Mouse (Mus musculus): Measurements from ENCODE around the gene Tmem222. TPM values are rescaled to one million over a fixed set of nuclear protein-coding genes. Genes with fewer than 3 reads are reported as not detected.

Tmem222 gene
- polyA plus RNA-seq, 1 experiment from 2014 or later: 121 TPM

GRCm38 (mm10) chr4:133292405-133292804 lies 14.8 kb upstream of the Tmem222 start:
- 44% methylated on average over 4 of the region's 4 CpGs for WGBS
- Histone ChIP-seq H3K4me1 (ENCODE audit: control insufficient read depth, insufficient read depth, low read length) (peaks cover 5% of the 10 kb centered on the region; the same call in 1 of the 2 replicates), H3K9ac (ENCODE audit: low read depth, low read length) (no peak overlapping the region), H3K27ac (ENCODE audit: low read length) (peak overlapping the region; percentile 53; the same call in 1 of the 2 replicates), H3K36me3 (ENCODE audit: control insufficient read depth, insufficient read depth, low read length) (peaks cover 14% of the 10 kb centered on the region; the same call in 1 of the 2 replicates), H3K4me2 (ENCODE audit: low read length) (no peak overlapping the region), H3K9me3 (replicated peaks; ENCODE audit: control insufficient read depth, low read length, poor library complexity, severe bottlenecking) (no peaks in the 10 kb centered on the region), H3K4me3 (ENCODE audit: low read depth, low read length) (no peak overlapping the region), H3K27me3 (ENCODE audit: control insufficient read depth, insufficient read depth, low read depth, low read length) (no peaks in the 10 kb centered on the region)
- no peak for ATAC-seq

GRCm38 (mm10) chr4:133291255-133291654 lies 13.7 kb upstream of the Tmem222 start:
- no peak overlapping the region for H3K27ac ChIP-seq (ENCODE audit: low read length)
- ATAC-seq: no peak
- H3K4me3 ChIP-seq (ENCODE audit: low read depth, low read length): no peak overlapping the region
- WGBS: 93% methylated on average over 1 of the region's 1 CpGs
- no peak overlapping the region for H3K9ac ChIP-seq (ENCODE audit: low read depth, low read length)
- no peaks in the 10 kb centered on the region for H3K9me3 ChIP-seq (replicated peaks; ENCODE audit: control insufficient read depth, low read length, poor library complexity, severe bottlenecking)
- no peak overlapping the region for H3K4me2 ChIP-seq (ENCODE audit: low read length)
- H3K27me3 ChIP-seq (ENCODE audit: control insufficient read depth, insufficient read depth, low read depth, low read length): no peaks in the 10 kb centered on the region
- peaks cover 5% of the 10 kb centered on the region; the same call in 1 of the 2 replicates for H3K4me1 ChIP-seq (ENCODE audit: control insufficient read depth, insufficient read depth, low read length)
- H3K36me3 ChIP-seq (ENCODE audit: control insufficient read depth, insufficient read depth, low read length): peaks cover 11% of the 10 kb centered on the region; the same call in 1 of the 2 replicates

DNA sequence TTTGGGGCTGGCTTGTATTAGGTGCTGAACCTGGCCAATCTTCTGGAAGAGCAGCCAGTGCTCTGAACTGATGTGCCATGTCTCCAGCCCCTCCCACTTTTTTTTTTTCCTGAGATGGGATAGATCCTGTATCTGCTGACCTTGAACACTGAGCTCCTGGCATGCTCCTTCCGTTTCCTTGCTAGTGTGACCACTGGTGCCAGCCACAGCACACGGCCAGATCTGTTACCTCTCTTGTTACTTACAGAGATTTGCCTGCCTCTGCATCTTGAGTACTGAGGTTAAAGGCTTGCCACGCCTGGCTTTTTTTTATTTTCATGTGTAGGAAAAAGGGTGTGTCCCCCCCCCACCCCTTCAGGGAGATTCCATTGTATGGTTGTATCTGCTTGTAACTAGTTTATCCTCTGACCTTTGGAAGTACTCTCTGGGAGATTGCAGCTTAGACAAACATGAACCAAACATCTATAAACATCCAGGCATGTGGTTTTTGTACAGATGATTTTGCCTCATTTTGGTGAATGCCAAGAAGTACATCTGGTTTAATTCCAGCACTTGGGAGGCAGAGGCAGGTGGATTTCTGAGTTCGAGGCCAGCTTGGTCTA lies 9.0 kb upstream of the Tmem222 start:
- H3K4me3 ChIP-seq (ENCODE audit: low read depth, low read length): no peak overlapping the region
- no peaks in the 10 kb centered on the region for H3K27me3 ChIP-seq (ENCODE audit: control insufficient read depth, insufficient read depth, low read depth, low read length)
- H3K36me3 ChIP-seq (ENCODE audit: control insufficient read depth, insufficient read depth, low read length): no peaks in the 10 kb centered on the region
- WGBS: 90% methylated on average over 4 of the region's 4 CpGs
- H3K4me2 ChIP-seq (ENCODE audit: low read length): no peak overlapping the region
- no peaks in the 10 kb centered on the region for H3K9me3 ChIP-seq (replicated peaks; ENCODE audit: control insufficient read depth, low read length, poor library complexity, severe bottlenecking)
- H3K4me1 ChIP-seq (ENCODE audit: control insufficient read depth, insufficient read depth, low read length): peaks cover 4% of the 10 kb centered on the region; the same call in 1 of the 2 replicates
- ATAC-seq: no peak
- no peak overlapping the region for H3K9ac ChIP-seq (ENCODE audit: low read depth, low read length)
- no peak overlapping the region for H3K27ac ChIP-seq (ENCODE audit: low read length)

- WGBS: 79% methylated on average over 5 of the region's 5 CpGs
- H3K4me3 ChIP-seq (ENCODE audit: low read depth, low read length): no peak overlapping the region
- H3K36me3 ChIP-seq (ENCODE audit: control insufficient read depth, insufficient read depth, low read length): no peaks in the 10 kb centered on the region
- no peaks in the 10 kb centered on the region for H3K27me3 ChIP-seq (ENCODE audit: control insufficient read depth, insufficient read depth, low read depth, low read length)
- H3K4me1 ChIP-seq (ENCODE audit: control insufficient read depth, insufficient read depth, low read length): peaks cover 4% of the 10 kb centered on the region; the same call in 1 of the 2 replicates
- no peak overlapping the region for H3K27ac ChIP-seq (ENCODE audit: low read length)
- no peak for ATAC-seq
- H3K9ac ChIP-seq (ENCODE audit: low read depth, low read length): no peak overlapping the region
- no peak overlapping the region for H3K4me2 ChIP-seq (ENCODE audit: low read length)
- H3K9me3 ChIP-seq (replicated peaks; ENCODE audit: control insufficient read depth, low read length, poor library complexity, severe bottlenecking): no peaks in the 10 kb centered on the region
Measured at GRCm38 (mm10) chr4:133285950-133286349, 8.4 kb upstream of the Tmem222 start.

GRCm38 (mm10) chr4:133285299-133285698 lies 7.7 kb upstream of the Tmem222 start:
- no peak for ATAC-seq
- Histone ChIP-seq H3K9me3 (replicated peaks; ENCODE audit: control insufficient read depth, low read length, poor library complexity, severe bottlenecking) (no peaks in the 10 kb centered on the region), H3K4me2 (ENCODE audit: low read length) (no peak overlapping the region), H3K9ac (ENCODE audit: low read depth, low read length) (no peak overlapping the region), H3K36me3 (ENCODE audit: control insufficient read depth, insufficient read depth, low read length) (no peaks in the 10 kb centered on the region), H3K4me3 (ENCODE audit: low read depth, low read length) (no peak overlapping the region), H3K27me3 (ENCODE audit: control insufficient read depth, insufficient read depth, low read depth, low read length) (no peaks in the 10 kb centered on the region), H3K4me1 (ENCODE audit: control insufficient read depth, insufficient read depth, low read length) (peaks cover 4% of the 10 kb centered on the region; the same call in 1 of the 2 replicates), H3K27ac (ENCODE audit: low read length) (no peak overlapping the region)
- WGBS: 79% methylated on average over 3 of the region's 3 CpGs

- no peak overlapping the region for H3K27ac ChIP-seq (ENCODE audit: low read length)
Measured at GRCm38 (mm10) chr4:133282656-133283055, 5.1 kb upstream of the Tmem222 start.

DNA sequence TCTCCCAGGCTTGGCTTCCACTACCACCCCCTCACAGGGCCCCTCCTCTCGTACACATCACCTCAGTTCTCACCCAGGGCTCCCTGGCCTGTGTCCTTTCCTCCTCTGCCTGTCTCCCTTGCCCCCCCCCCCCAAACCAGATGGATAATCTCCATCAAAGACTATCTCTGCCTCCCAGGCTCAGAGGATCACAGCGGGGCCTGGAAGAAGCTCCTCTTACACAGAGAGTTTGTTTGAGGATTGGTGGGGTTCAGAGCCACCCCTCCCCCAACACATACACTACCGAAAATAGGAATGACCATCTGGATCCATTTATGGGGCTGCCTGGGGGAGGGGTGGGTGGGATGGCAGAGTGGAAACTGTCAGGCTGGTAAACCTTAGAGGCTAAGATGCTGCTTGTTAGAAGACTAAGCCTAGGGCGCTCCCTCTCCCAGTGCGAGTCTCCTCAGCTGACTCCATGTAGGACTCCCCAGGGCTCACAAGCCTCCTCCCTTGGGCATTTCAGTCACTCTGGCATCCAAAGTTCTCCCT lies 4.4 kb upstream of the Tmem222 start:
- 20% methylated on average over 5 of the region's 5 CpGs for WGBS
- peak overlapping the region; percentile 1; the same call in 1 of the 2 replicates for H3K27ac ChIP-seq (ENCODE audit: low read length)
- ATAC-seq: no peak
- no peaks in the 10 kb centered on the region for H3K9me3 ChIP-seq (replicated peaks; ENCODE audit: control insufficient read depth, low read length, poor library complexity, severe bottlenecking)
- no peaks in the 10 kb centered on the region for H3K36me3 ChIP-seq (ENCODE audit: control insufficient read depth, insufficient read depth, low read length)
- H3K27me3 ChIP-seq (ENCODE audit: control insufficient read depth, insufficient read depth, low read depth, low read length): no peaks in the 10 kb centered on the region
- H3K4me1 ChIP-seq (ENCODE audit: control insufficient read depth, insufficient read depth, low read length): peaks cover 10% of the 10 kb centered on the region
- H3K4me2 ChIP-seq (ENCODE audit: low read length): no peak overlapping the region
- no peak overlapping the region for H3K4me3 ChIP-seq (ENCODE audit: low read depth, low read length)
- no peak overlapping the region for H3K9ac ChIP-seq (ENCODE audit: low read depth, low read length)

More at GRCm38 (mm10) chr4:133282656-133283055, 5.1 kb upstream of the Tmem222 start:
- no peak overlapping the region for H3K4me3 ChIP-seq (ENCODE audit: low read depth, low read length)
- no peak overlapping the region for H3K9ac ChIP-seq (ENCODE audit: low read depth, low read length)
- H3K27me3 ChIP-seq (ENCODE audit: control insufficient read depth, insufficient read depth, low read depth, low read length): no peaks in the 10 kb centered on the region
- H3K4me1 ChIP-seq (ENCODE audit: control insufficient read depth, insufficient read depth, low read length): peaks cover 10% of the 10 kb centered on the region
- 26% methylated on average over 4 of the region's 4 CpGs for WGBS
- H3K9me3 ChIP-seq (replicated peaks; ENCODE audit: control insufficient read depth, low read length, poor library complexity, severe bottlenecking): no peaks in the 10 kb centered on the region
- ATAC-seq: no peak
- no peaks in the 10 kb centered on the region for H3K36me3 ChIP-seq (ENCODE audit: control insufficient read depth, insufficient read depth, low read length)
- no peak overlapping the region for H3K4me2 ChIP-seq (ENCODE audit: low read length)

GRCm38 (mm10) chr4:133281513-133281912 lies 3.9 kb upstream of the Tmem222 start:
- no peak for ATAC-seq
- Histone ChIP-seq H3K9ac (ENCODE audit: low read depth, low read length) (no peak overlapping the region), H3K4me3 (ENCODE audit: low read depth, low read length) (no peak overlapping the region), H3K27me3 (ENCODE audit: control insufficient read depth, insufficient read depth, low read depth, low read length) (no peaks in the 10 kb centered on the region), H3K4me2 (ENCODE audit: low read length) (no peak overlapping the region), H3K4me1 (ENCODE audit: control insufficient read depth, insufficient read depth, low read length) (peaks cover 14% of the 10 kb centered on the region), H3K9me3 (replicated peaks; ENCODE audit: control insufficient read depth, low read length, poor library complexity, severe bottlenecking) (no peaks in the 10 kb centered on the region), H3K27ac (ENCODE audit: low read length) (no peak overlapping the region; the same call in 1 of the 2 replicates), H3K36me3 (ENCODE audit: control insufficient read depth, insufficient read depth, low read length) (no peaks in the 10 kb centered on the region)
- 48% methylated on average over 7 of the region's 7 CpGs for WGBS

DNA sequence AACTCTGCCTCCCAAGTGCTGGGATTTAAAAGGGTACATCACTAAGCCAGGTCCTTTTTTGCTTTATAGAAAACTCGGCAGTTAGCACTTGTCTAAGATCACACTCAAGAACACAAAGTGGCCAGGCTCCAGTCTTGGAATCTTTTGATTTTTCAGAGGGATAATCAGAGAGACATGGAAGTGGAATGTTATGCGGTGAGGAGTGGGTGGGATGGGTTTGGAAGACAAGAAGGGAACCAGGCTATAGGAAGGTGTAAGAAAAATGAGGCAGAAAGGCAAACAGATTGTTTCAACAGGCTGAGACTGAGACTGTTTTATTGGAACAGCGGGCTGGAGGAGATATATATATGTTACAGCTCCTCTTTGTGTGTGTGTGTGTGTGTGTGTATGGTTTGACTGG lies 890 bp upstream of the Tmem222 start:
- no peak overlapping the region for H3K9ac ChIP-seq (ENCODE audit: low read depth, low read length)
- no peaks in the 10 kb centered on the region for H3K9me3 ChIP-seq (replicated peaks; ENCODE audit: control insufficient read depth, low read length, poor library complexity, severe bottlenecking)
- H3K27ac ChIP-seq (ENCODE audit: low read length): peak overlapping the region; percentile 92
- H3K4me3 ChIP-seq (ENCODE audit: low read depth, low read length): no peak overlapping the region; the same call in 1 of the 2 replicates
- no peak for ATAC-seq
- WGBS: 84% methylated on average over 3 of the region's 3 CpGs
- peak overlapping the region; percentile 72 for H3K4me2 ChIP-seq (ENCODE audit: low read length)
- H3K36me3 ChIP-seq (ENCODE audit: control insufficient read depth, insufficient read depth, low read length): no peaks in the 10 kb centered on the region
- H3K4me1 ChIP-seq (ENCODE audit: control insufficient read depth, insufficient read depth, low read length): peaks cover 24% of the 10 kb centered on the region
- H3K27me3 ChIP-seq (ENCODE audit: control insufficient read depth, insufficient read depth, low read depth, low read length): no peaks in the 10 kb centered on the region

Data from midbrain, embryonic 16.5 days (tissue).